ENCODE assay signal across 11 mouse cellular contexts in genomic region chr8:10970496-10971456, GRCm38 (mm10). TPM values are rescaled to one million over a fixed set of nuclear protein-coding genes. Genes with fewer than 3 reads are reported as not detected.
DNase-seq lines count a peak whose midpoint lies in the region; ATAC-seq lines count a peak whose summit lies in the region.
"Had no signal": no experiment of that assay in that cellular context is flagged by ENCODE, and none has a peak within 500 bp of the region (broad histone marks: within the 10 kb centered on the region; RNA-seq: fewer than 3 reads in every experiment).

No protein-coding gene starts in this region.

- DNase-seq in forebrain, embryonic 14.5 days (ENCODE audit: low spot score), result peak; percentile 44
- DNase-seq in lung, adult 18-20 months, result peak; percentile 41 to 52
- no peak for DNase-seq in lung, postnatal 14 days
- peak; percentile 74 for DNase-seq in skeletal muscle tissue, adult 2 months (ENCODE audit: low read depth, low spot score)
- no peak for DNase-seq in layer of hippocampus, adult 11-12 months (ENCODE audit: low spot score)
- no peak for DNase-seq in heart, postnatal 25 days (ENCODE audit: low spot score)
- DNase-seq: cerebellum, adult 18-20 months had no signal

- H3K4me2 ChIP-seq in forebrain, embryonic 14.5 days (ENCODE audit: low read length), result no peak overlapping the region
- no peak overlapping the region for H3K4me2 ChIP-seq in forebrain, embryonic 13.5 days
- H3K4me2 ChIP-seq in limb, embryonic 12.5 days, result no peak overlapping the region
- H3K4me2 ChIP-seq: neural tube, embryonic 12.5 days had no signal

- no peak overlapping the region for H3K4me3 ChIP-seq in forebrain, embryonic 14.5 days (ENCODE audit: low read depth, low read length)
- no peak overlapping the region for H3K4me3 ChIP-seq in forebrain, embryonic 13.5 days
- H3K4me3 ChIP-seq in limb, embryonic 12.5 days (replicated peaks), result no peak overlapping the region
- H3K4me3 ChIP-seq: neural tube, embryonic 12.5 days had no signal

- peaks cover 17% of the 10 kb centered on the region for H3K4me1 ChIP-seq in forebrain, embryonic 14.5 days (ENCODE audit: control insufficient read depth, insufficient read depth, low read length)
- peaks cover 38% of the 10 kb centered on the region for H3K4me1 ChIP-seq in forebrain, embryonic 13.5 days
- H3K4me1 ChIP-seq in limb, embryonic 12.5 days (replicated peaks), result peaks cover 64% of the 10 kb centered on the region

- no peaks in the 10 kb centered on the region for H3K36me3 ChIP-seq in forebrain, embryonic 14.5 days (ENCODE audit: control insufficient read depth, insufficient read depth, low read length)
- H3K36me3 ChIP-seq in forebrain, embryonic 13.5 days (ENCODE audit: poor library complexity, severe bottlenecking), result no peaks in the 10 kb centered on the region
- H3K36me3 ChIP-seq in limb, embryonic 12.5 days, result no peaks in the 10 kb centered on the region
- H3K36me3 ChIP-seq: neural tube, embryonic 12.5 days had no signal

- no peaks in the 10 kb centered on the region for H3K27me3 ChIP-seq in forebrain, embryonic 14.5 days (replicated peaks; ENCODE audit: control insufficient read depth, insufficient read depth, low read length)
- peaks cover 11% of the 10 kb centered on the region; the same call in 1 of the 2 replicates for H3K27me3 ChIP-seq in forebrain, embryonic 13.5 days
- H3K27me3 ChIP-seq in limb, embryonic 12.5 days, result no peaks in the 10 kb centered on the region

- WGBS in forebrain, embryonic 14.5 days, result 82% methylated on average over 13 of the region's 13 CpGs
- WGBS in forebrain, embryonic 13.5 days, result 81% methylated on average over 13 of the region's 13 CpGs
- WGBS in limb, embryonic 12.5 days, result 76% methylated on average over 13 of the region's 13 CpGs

- H3K9ac ChIP-seq in forebrain, embryonic 14.5 days (ENCODE audit: low read length), result no peak overlapping the region
- no peak overlapping the region for H3K9ac ChIP-seq in forebrain, embryonic 13.5 days
- no peak overlapping the region for H3K9ac ChIP-seq in limb, embryonic 12.5 days (replicated peaks)
- H3K9ac ChIP-seq: neural tube, embryonic 12.5 days had no signal

- ATAC-seq in forebrain, embryonic 14.5 days, result no peak; the same call in 1 of the 2 replicates
- no peak for ATAC-seq in forebrain, embryonic 13.5 days
- ATAC-seq in limb, embryonic 12.5 days (ENCODE audit: insufficient number of reproducible peaks, insufficient read depth, low FRiP score, low TSS enrichment, low read depth), result no peak

- no peaks in the 10 kb centered on the region for H3K9me3 ChIP-seq in forebrain, embryonic 14.5 days (replicated peaks; ENCODE audit: control insufficient read depth, low read length)
- no peaks in the 10 kb centered on the region for H3K9me3 ChIP-seq in forebrain, embryonic 13.5 days (replicated peaks)
- H3K9me3 ChIP-seq in limb, embryonic 12.5 days, result no peaks in the 10 kb centered on the region
- H3K9me3 ChIP-seq: neural tube, embryonic 12.5 days had no signal

- H3K27ac ChIP-seq in forebrain, embryonic 14.5 days (ENCODE audit: low read depth, low read length), result no peak overlapping the region
- H3K27ac ChIP-seq in forebrain, embryonic 13.5 days, result no peak overlapping the region
- H3K27ac ChIP-seq in limb, embryonic 12.5 days, result peak overlapping the region; percentile 56
- H3K27ac ChIP-seq: macrophage; neural tube, embryonic 12.5 days had no signal

- intact Hi-C loops in heart, postnatal 25 days (cut with DNase I), result no loop called here

RNA-seq across cellular contexts. Expression of gene Irs2, which starts 37.5 kb away (rescaled TPM):
- 3.9 and 4.0 TPM in 2 replicates for polyA plus RNA-seq in forebrain, embryonic 14.5 days (2014; fragmentation: Nextera tagmentation; extraction: Ambion mirVana)
- polyA plus RNA-seq in forebrain, embryonic 13.5 days (2015; fragmentation: Nextera tagmentation; extraction: Ambion mirVana), result 4.5 and 5.2 TPM in 2 replicates
- 10.9 and 11.7 TPM in 2 replicates for polyA plus RNA-seq in limb, embryonic 12.5 days (2016; fragmentation: Nextera tagmentation; extraction: Ambion mirVana)
- total RNA-seq in heart, postnatal 25 days (2021), result 10 to 100 TPM; 10.6 to 11.3 TPM

Comparison
In these comparisons a context has a peak if more than half of its experiments do, and no peak if none do; other contexts are left out.
1. DNase-seq: peak in forebrain, embryonic 14.5 days (single experiment), lung, adult 18-20 months (2 of 2) and skeletal muscle tissue, adult 2 months (single experiment); none in lung, postnatal 14 days (single experiment), layer of hippocampus, adult 11-12 months (single experiment) and heart, postnatal 25 days (single experiment).